Mouse (Mus musculus) kidney, adult 9 months (tissue): ENCODE measurements around the gene Gch1.
"Not testable (repeated sequence)": the region's sequence is repeated elsewhere in the genome, so short reads cannot be mapped to it uniquely, and the experiment has no call there.

ENCODE experiments used
- DNase-seq: peaks from one replicate; pipeline ENCODE4 v3.0.0; 2022

The Gch1 gene

DNA sequence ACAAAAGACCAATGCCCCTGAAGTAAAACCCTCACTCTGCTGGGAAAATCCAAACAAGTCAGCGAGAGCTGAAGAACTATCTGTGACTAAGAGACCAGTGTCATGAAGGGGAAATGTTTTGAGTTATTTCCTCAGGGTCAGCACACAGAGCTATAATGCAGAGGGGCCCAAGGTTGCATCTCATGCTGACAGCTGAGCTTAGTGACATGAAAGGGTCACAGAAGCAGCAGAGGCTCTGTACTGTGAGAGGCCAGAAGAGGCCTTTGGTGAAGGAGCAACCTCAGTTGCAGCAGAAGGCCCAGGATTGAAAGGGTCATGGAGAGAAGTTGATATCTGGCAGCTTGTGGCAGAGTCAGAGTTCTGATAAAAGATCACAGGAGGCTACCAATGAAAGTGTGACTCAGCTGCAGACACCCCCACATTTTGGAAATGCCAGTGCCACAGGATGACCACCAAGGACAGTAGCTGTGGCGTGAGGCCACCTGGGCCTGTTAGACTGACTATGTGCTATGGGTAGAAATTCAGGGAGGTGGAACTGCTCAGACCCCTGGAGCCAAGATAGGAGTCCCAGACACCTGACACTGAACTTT, 29.1 kb downstream of the Gch1 start:
- no peak for DNase-seq

DNA sequence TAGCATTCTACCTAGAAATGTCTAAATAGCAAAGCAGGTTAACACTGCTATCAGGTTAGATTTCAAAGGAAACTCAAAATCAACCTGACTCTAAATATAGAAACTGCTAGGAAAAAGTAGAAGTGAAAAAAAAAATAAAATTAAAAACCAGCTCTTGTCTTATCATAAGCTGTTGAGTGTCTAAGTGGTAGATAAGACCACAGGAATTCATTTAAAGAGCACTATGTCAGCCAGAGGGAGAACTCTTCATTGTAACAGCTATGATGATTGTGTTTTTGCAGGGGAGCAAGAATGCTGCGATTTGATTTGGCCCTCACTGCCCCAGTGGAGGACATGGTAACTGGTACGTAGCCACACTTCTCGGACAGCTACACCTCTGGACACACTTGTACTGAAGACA, 34.9 kb downstream of the Gch1 start:
- DNase-seq = no peak

DNA sequence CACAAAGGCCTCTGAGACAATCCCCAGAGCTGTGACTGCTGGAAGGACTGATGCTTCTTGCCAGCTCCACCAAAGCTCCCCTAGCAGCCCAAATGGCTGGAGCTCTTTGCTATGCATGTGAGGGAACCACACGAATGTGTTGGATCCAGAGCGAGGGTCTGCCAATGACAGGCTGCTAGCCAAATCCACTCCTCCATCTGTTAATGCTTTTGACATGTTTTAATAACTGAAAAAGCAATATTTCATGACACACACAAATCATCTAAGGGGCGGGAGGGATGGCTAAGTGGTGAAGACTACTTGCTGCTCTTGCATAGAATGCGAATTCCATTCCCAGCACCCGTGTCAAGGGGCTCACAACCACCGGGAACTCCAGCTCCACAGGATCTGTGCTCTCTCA, 37.9 kb downstream of the Gch1 start:
- no peak for DNase-seq

DNA sequence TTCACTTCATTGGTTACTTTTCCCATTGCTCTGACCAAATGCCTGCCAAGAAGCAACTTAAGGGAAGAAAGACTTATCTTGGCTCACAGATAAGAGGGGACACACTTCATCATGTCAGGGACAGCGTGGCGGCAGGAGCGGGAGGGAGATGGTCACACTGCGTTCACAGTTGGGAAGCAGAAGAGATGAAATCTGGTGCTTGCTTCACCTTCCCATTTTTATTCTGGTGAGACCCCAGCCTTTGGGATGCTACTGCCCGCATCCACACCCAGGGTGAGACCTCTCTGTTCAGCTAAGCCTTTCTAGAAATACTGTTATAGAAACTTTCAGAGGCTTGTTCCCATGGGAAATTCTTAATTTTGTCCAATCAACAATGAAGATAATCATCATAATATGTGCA, 44.9 kb downstream of the Gch1 start:
- no peak for DNase-seq

DNA sequence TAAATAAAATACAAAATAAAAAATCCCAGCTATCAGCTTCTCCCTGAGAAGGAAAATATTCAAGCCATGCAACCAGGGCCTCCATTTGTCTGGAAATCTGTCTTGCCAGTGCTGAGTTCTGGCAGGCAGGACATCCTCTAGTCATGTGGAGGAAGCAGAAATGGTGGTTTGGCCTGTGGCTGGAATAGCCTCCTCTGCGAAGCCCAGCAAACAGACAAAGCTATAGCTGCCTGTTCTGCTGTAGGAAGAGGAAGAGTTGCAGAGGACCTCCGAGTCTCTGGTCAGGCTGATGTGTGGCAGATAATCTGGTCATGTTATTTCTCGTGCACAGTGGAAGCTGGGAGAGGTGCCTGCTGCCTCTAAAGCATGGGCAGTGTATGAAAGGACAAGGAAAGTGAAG, 50.4 kb downstream of the Gch1 start:
- no peak for DNase-seq

DNA sequence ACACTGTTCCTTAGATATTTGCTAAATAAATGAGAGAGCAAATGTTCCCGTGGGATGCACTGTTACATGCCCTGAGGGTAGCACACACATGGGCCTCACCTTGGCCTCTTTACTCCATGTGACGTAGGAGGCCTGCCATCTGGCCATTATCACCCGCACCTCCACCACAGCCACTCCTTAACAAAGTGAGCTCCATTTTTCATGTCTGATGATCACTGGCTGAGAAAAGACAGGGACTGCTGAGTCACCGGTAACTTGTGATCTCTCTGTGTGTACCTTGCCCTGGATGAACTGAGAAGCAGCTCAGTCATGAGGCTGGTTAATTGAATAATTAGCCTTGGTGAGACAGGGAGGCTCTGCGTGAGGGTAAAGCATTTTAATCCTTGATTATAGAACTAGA, 52.6 kb downstream of the Gch1 start:
- DNase-seq = peak; percentile 81

DNA sequence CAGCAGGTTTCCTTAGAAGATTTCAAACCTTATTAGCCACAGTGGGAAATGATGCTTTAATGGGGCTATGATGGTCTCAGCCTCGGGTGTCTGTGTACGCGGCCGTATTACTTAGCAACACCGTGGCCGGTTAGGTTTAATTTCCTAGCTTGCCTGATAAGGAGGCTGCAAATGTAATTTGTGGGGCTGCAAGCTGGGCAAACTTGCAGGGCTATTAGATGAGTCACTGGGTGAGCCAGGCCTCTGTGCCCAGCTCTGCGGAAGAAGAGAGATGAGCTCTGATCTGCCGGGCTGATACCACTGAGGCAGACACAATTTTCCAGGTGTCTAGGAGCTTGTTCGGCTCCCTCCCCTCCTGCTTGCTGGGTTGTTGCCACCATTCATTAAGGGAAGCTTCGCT, 55.3 kb downstream of the Gch1 start:
- no peak for DNase-seq

DNA sequence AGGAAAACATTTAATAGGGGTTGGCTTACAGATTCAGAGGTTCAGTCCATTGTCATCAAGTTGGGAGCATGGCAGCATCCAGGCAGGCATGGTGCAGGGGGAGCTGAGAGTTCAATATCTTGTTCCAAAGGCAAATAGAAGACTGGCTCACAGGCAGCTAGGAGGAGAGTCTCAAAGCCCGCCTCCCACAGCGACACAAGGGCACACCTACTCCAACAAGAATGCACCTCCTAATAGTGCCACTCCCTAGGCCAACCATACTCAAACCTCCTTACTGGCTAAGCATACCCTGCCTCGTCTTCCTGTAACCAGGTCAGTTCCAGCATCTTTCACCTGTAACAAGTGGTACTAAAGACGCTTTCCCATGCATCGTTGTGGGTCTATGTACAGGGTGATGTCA, 61.2 kb downstream of the Gch1 start:
- DNase-seq = no peak

DNA sequence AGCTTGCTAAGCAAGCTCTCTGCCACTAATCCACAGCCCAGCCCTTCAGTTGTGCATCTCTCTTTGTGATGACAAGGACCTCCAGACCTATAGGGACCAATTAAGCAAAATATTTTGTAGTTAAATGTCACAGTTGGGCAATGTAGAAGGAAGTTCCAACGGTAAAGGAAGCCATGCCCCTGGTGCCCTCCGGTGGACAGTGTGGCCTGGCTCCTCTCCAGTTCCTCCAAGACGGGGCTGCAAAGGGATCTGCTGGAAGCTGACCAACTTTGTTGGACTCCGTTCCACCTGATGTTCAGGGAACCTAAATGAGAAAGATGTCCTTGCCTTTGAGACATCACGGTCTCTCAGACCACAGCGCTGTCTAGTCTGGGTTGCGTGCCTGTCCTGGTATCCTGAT, 71.7 kb downstream of the Gch1 start:
- DNase-seq = no peak

DNA sequence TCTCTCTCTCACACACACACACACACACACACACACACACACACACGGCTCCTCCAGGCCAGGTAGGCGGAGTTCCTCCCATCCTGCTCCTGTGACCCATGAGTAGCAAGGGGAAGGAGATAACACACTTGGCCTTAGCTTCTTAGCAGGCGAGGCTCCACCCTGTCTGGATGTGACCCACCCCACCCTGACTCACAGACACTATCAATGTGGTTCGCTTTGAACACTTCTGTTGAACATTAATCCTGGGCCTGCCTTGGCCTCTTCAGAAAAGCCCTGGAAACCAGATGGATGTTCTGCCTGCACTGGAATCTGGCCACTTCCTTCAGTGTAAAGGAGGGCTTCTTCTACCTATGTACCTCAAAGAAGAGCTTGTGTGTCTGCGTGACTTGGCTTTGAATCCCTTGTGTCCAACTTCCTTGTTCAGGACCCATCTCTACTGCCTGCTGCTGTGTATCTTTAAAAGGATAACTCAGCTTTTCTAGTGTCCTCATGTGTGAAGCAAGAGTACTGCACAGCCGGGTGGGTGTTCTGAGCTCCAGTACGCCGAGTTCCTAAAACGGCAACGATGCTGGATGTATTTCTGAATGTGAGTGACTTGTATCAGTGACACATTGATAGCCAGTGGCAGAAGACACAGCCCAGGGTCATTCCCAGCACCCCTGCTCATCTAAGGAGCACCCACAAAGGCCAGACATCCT, 73.0 kb downstream of the Gch1 start:
- DNase-seq = no peak

DNA sequence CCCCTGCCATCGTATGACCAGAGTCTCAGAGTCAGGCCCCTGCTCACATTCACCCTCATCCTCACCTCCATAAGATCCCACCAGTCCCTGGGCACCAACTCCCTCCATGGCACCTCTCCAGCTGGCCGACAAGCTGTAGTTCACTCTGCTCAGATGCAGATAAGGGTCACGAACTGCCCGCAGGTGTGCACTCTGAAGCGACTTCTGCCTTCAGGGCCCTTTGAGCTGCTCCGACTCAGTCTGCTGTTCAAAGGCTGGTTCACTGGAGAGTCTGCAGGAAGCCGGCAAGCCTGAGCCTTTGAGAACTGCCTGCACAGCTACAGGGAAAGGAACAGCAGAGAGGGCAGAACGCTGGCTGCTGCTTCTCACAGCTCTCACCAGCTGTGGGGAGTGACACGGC, 74.1 kb downstream of the Gch1 start:
- DNase-seq = no peak

DNA sequence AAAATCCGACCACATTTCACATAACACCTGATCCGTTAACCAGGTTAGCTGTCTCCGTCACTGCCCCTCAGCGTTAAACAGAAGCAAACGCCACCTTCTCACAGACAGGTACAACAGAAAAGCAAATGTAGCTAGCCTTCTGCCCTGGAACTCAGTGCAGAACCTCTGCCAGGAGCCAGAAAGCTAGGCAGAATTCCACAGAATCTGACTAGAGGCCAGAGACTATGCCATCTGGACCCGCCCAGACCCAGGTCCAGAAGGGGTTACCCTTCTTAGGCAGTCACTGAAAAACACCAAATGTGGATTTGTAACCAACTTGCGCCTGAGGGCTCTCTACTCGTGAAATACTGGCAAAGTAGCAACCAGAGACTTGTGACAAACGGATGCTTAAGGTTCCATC, 77.9 kb downstream of the Gch1 start:
- no peak for DNase-seq

DNA sequence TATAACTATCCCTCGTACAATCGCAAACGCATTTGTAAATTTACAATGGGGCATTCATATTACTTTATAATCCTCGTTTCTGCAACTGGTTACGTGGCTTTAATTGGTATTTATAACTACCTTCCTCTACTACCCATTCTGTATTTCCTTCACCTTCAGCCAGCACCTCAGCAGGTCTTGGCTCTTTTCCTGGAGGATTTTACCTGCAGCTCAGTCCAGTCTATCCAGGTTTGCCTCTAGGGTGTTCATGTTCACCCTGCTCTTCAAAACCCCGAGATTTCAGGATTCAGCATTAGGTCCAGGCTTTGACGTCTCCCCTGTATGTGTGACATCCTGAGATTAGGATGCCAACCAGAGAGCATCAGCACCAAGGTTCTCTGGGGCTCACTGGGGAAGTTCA, 78.8 kb downstream of the Gch1 start:
- not testable (repeated sequence) for DNase-seq

DNA sequence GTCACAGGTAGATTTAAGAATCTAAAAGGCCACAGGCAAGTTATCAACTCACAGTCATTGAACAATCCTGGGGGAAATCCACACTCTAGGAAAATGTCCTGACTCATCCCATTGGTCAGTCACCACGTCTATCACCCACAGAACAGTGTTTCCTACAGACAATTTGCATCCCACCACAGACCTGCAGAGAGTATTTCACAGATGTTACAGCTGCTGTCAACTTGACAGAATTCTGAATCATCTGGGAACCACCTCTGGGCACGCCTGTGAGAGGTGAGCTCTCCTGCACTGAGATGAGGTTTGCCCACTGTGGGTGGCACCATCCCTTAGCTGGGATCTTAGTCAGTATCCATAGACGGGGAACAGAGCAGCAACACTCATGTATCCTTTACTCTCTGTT, 81.8 kb downstream of the Gch1 start:
- DNase-seq = no peak

DNA sequence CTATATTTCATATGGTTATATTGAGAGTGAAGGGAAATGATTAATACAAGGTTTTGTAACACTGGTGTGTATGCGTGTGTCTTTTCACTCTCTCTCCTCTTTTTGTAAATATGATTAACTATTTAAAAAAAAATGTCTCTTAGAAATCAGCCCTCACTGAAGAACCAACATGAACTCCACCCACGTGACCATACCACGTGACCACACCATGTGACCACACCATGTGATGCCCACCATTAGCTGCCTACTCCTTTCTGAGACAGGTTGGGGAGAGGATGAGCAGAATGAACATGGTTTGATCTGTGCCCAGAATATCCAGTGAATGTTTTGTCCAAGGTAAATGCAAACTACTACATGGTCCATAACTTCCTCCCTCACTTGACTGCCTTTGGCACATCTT, 83.5 kb downstream of the Gch1 start:
- no peak for DNase-seq

DNA sequence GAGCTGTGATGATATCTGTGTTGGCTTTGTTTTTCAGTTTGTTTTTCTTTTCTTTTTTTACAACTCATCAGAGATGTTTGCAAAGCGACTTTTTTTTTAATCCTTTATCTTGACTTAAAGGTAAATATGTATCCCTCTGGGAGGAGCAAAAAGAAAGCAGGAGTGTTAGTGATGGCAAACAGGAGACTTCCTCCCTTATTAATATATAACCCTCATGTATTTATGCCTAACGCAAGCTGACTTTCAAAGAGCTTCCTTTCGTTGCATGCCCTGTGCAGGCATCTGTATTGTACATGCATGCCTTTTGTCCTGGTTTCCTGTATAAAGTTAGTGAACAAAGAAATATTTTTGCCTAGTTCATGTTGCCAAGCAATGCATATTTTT, 84.0 kb downstream of the Gch1 start:
- DNase-seq = no peak

DNA sequence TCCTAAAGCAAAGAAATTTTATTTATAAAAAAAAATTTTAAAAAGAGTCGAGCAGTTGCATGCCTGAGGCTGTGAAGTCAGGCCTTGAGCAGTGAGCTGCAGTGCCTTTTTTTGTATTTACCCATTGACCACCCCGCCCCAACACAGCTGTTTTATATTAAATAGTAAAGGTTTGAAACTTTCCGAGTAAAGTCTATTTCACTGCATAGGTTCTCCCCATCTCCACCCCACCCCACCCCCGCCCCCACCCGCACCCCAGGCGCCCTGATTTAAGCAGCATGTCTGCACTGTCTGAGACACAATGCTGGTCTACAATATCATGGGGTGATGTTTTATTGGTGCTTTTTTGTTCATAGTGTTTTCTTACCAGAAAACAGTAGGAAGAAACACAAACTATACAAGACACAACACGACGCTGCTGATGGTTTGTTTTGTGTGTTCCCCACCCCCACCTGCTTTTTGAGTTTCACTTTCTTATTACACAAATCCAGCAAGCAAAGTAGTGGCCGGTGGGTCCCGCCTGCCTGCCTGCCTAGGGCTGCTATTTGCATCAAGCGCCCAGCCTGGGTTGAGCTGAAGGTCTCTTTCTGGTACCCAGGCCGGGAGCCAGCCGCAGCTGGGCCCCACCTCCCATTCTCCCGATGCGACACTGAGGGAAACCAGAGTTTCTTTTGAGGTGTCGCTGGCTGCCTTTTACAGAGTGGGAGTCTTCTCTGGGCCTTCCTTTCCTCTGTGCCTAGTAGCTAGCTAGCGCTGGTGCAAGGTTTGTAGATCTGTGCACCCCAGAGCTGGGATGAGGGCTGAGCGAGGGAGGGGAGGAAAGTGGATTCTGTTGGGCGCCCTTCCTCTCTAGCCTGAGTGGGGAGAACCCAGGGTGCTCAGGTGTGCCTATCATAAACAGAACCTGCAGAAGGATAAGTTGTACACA, 84.7 kb downstream of the Gch1 start:
- no peak for DNase-seq
